Mouse (Mus musculus): ENCODE measurements around the gene Cd300ld5. TPM values are rescaled to one million over a fixed set of nuclear protein-coding genes. Genes with fewer than 3 reads are reported as not detected.
A peak's percentile ranks its signal among the peaks of the same experiment; 100 is the strongest.
"Not testable (repeated sequence)": the region's sequence is repeated elsewhere in the genome, so short reads cannot be mapped to it uniquely, and the experiment has no call there.

The Cd300ld5 gene
- polyA plus RNA-seq, 1 experiment from 2014 or later, result not detected

GRCm38 (mm10) chr11:115071631-115072294 lies 34.2 kb upstream of the Cd300ld5 start:
- WGBS, result 8% methylated on average over 14 of the region's 14 CpGs
- ATAC-seq (ENCODE audit: low FRiP score), result no peak
- H3K4me3 ChIP-seq, result no peak overlapping the region
- H3K9ac ChIP-seq, result 0 out of 2 replicates have a peak overlapping the region, but pooled peaks have one; percentile 23
- H3K4me2 ChIP-seq (replicated peaks), result peak overlapping the region; percentile 45
- no peaks in the 10 kb centered on the region for H3K36me3 ChIP-seq
- H3K27me3 ChIP-seq, result peaks cover 78% of the 10 kb centered on the region
- H3K4me1 ChIP-seq, result peaks cover 18% of the 10 kb centered on the region
- H3K27ac ChIP-seq, result peak overlapping the region; percentile 55
- H3K9me3 ChIP-seq (replicated peaks), result no peaks in the 10 kb centered on the region

DNA sequence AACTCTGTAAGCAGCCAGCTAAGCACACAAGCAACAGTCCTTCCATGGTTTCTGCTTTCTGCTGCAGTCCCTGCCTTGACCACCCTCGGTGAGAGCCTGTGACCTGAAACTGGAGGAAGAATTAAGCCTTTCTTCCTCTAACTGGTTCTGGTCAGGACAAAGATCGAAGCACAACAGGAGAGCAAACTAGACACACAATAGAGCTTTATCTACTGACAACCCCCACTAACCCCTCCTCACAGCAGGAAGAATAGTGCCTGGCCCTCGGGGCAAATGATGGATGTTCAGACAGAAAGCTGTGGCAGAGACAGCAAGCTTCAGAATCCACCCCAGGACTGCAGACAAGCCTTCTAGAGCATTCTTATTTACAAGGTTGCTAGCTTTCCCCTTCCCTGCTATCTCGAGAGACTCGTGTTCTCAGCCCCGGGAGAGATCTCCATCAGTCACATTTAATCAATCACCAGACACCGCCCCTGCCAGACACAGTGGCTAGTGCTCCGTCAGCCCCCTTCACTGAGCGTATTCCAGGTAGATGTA lies 33.5 kb upstream of the Cd300ld5 start:
- ATAC-seq (ENCODE audit: low FRiP score), result no peak; the same call in 1 of the 2 replicates
- Histone ChIP-seq H3K36me3 (no peaks in the 10 kb centered on the region), H3K27me3 (peaks cover 74% of the 10 kb centered on the region), H3K9me3 (replicated peaks) (no peaks in the 10 kb centered on the region), H3K9ac (no peak overlapping the region), H3K27ac (peak overlapping the region; percentile 55), H3K4me2 (replicated peaks) (peak overlapping the region; percentile 45), H3K4me1 (peaks cover 18% of the 10 kb centered on the region), H3K4me3 (no peak overlapping the region)
- 2% methylated on average over 9 of the region's 9 CpGs for WGBS

- Histone ChIP-seq H3K4me3 (no peak overlapping the region), H3K4me1 (peaks cover 13% of the 10 kb centered on the region), H3K4me2 (replicated peaks) (no peak overlapping the region), H3K9me3 (replicated peaks) (no peaks in the 10 kb centered on the region), H3K27ac (no peak overlapping the region), H3K9ac (no peak overlapping the region), H3K36me3 (no peaks in the 10 kb centered on the region), H3K27me3 (peaks cover 58% of the 10 kb centered on the region)
- WGBS, result 74% methylated on average over 6 of the region's 6 CpGs
- no peak for ATAC-seq (ENCODE audit: low FRiP score)
These were observed 29.2 kb upstream of the Cd300ld5 start for GRCm38 (mm10) chr11:115066768-115067167.

- H3K27me3 ChIP-seq, result peaks cover 25% of the 10 kb centered on the region
- no peak within 1 kb of the TSS for H3K27ac ChIP-seq
- no peak within 1 kb of the TSS for H3K4me3 ChIP-seq
- H3K9ac ChIP-seq, result no peak within 1 kb of the TSS
- H3K9me3 ChIP-seq (replicated peaks), result no peaks in the 10 kb centered on the region
- no peak within 1 kb of the TSS for H3K4me2 ChIP-seq (replicated peaks)
- H3K36me3 ChIP-seq, result no peaks in the 10 kb centered on the region
- no peaks in the 10 kb centered on the region for H3K4me1 ChIP-seq
- WGBS, result 28% methylated on average over 5 of the region's 5 CpGs
- ATAC-seq (ENCODE audit: low FRiP score), result no peak
These were observed 24.5 kb upstream of the Cd300ld5 start, which contains the start of gene Cd300e for GRCm38 (mm10) chr11:115062077-115062476. TSS of gene Cd300e (minus strand) at chr11:115062177.

DNA sequence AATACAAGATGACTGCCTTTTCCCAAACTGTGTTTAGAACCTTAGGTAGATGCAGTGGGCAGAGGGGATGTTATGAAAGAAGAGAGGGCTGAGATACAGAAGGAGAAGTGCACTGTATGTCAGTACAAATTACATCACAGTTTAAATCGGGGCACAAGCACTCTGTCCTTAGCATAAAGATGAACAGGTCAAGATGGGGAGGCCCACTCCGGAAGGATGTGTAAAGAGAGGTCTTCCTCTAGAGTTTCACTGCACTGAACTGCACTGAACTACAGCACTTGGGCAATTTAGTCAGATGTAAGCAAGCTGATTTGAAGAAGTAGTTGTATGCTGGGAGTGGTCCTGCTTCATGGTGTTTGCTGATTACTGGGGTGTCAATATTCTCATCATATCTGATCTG lies 22.2 kb upstream of the Cd300ld5 start:
- H3K4me1 ChIP-seq, result no peaks in the 10 kb centered on the region
- H3K27ac ChIP-seq, result no peak overlapping the region
- 86% methylated on average over 2 of the region's 2 CpGs for WGBS
- H3K9ac ChIP-seq, result no peak overlapping the region
- no peak overlapping the region for H3K4me3 ChIP-seq
- ATAC-seq (ENCODE audit: low FRiP score), result no peak
- no peak overlapping the region for H3K4me2 ChIP-seq (replicated peaks)
- peaks cover 7% of the 10 kb centered on the region; the same call in 1 of the 2 replicates for H3K27me3 ChIP-seq
- H3K9me3 ChIP-seq (replicated peaks), result no peaks in the 10 kb centered on the region
- no peaks in the 10 kb centered on the region for H3K36me3 ChIP-seq

- no peak for ATAC-seq (ENCODE audit: low FRiP score)
- 79% methylated on average over 4 of the region's 4 CpGs for WGBS
- peaks cover 5% of the 10 kb centered on the region; the same call in 1 of the 2 replicates for H3K27me3 ChIP-seq
These were observed 21.1 kb upstream of the Cd300ld5 start for GRCm38 (mm10) chr11:115058701-115059100.

DNA sequence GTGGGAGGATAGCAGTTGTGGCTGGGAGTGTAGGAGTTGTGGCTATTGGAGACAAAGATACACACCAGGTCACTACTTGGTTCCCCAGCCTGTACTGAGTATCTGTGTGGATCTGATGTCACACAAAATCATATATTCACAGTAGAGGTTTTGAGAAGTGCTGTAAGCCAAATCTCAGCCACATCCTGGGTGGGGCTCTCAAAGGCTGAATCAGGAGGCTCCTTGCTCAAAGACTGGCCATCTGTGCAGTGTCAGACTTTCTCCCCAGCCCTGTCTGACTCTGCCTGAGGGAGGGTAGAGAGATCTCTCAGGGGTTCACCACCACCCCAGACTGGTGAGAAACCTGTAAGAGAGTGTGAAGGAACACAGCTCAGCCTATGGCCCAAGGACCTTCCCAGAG lies 17.0 kb upstream of the Cd300ld5 start:
- no peak overlapping the region for H3K27ac ChIP-seq
- H3K36me3 ChIP-seq, result no peaks in the 10 kb centered on the region
- no peaks in the 10 kb centered on the region for H3K4me1 ChIP-seq
- H3K4me2 ChIP-seq (replicated peaks), result no peak overlapping the region
- H3K9ac ChIP-seq, result no peak overlapping the region
- no peaks in the 10 kb centered on the region for H3K9me3 ChIP-seq (replicated peaks)
- ATAC-seq (ENCODE audit: low FRiP score), result no peak
- H3K4me3 ChIP-seq, result no peak overlapping the region
- H3K27me3 ChIP-seq, result peaks cover 7% of the 10 kb centered on the region; the same call in 1 of the 2 replicates

More at GRCm38 (mm10) chr11:115058701-115059100, 21.1 kb upstream of the Cd300ld5 start:
- H3K4me3 ChIP-seq, result no peak overlapping the region
- H3K4me1 ChIP-seq, result no peaks in the 10 kb centered on the region
- H3K4me2 ChIP-seq (replicated peaks), result no peak overlapping the region
- H3K36me3 ChIP-seq, result no peaks in the 10 kb centered on the region
- H3K9ac ChIP-seq, result no peak overlapping the region
- H3K27ac ChIP-seq, result no peak overlapping the region
- H3K9me3 ChIP-seq (replicated peaks), result no peaks in the 10 kb centered on the region

- ATAC-seq (ENCODE audit: low FRiP score), result no peak
- H3K27me3 ChIP-seq, result peaks cover 7% of the 10 kb centered on the region; the same call in 1 of the 2 replicates
- 86% methylated on average over 1 of the region's 1 CpGs for whole genome bisulfite sequencing
These were observed 15.4 kb upstream of the Cd300ld5 start for GRCm38 (mm10) chr11:115052991-115053390.

DNA sequence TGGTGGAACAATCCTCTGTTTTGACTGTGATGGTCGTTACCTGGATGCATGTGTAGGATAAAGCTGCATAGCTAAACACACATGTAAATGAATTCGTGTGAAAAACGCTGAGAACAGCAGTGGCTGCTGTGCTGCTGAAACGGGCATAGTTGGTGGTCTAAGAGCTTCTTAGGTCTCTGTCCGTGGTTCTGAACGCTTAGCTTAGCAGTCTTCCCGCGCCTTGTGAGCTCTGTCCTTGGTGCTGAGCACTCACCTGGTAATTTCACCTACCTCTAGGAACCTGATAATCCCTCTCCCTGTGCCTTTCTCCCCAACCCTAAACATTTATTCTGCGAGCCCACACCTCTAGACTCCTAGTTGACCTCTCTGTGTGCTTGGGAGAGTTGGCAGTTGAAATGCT lies 14.6 kb upstream of the Cd300ld5 start:
- ATAC-seq (ENCODE audit: low FRiP score), result no peak
- H3K9ac ChIP-seq, result no peak overlapping the region
- no peaks in the 10 kb centered on the region for H3K9me3 ChIP-seq (replicated peaks)
- no peak overlapping the region for H3K27ac ChIP-seq
- no peak overlapping the region for H3K4me3 ChIP-seq
- peaks cover 7% of the 10 kb centered on the region; the same call in 1 of the 2 replicates for H3K27me3 ChIP-seq
- 2% methylated on average over 9 of the region's 9 CpGs for WGBS
- H3K36me3 ChIP-seq, result no peaks in the 10 kb centered on the region
- H3K4me1 ChIP-seq, result no peaks in the 10 kb centered on the region
- no peak overlapping the region for H3K4me2 ChIP-seq (replicated peaks)

More at GRCm38 (mm10) chr11:115052991-115053390, 15.4 kb upstream of the Cd300ld5 start:
- no peak overlapping the region for H3K9ac ChIP-seq
- H3K4me1 ChIP-seq, result no peaks in the 10 kb centered on the region
- H3K4me3 ChIP-seq, result no peak overlapping the region
- H3K36me3 ChIP-seq, result no peaks in the 10 kb centered on the region
- H3K27ac ChIP-seq, result no peak overlapping the region
- H3K9me3 ChIP-seq (replicated peaks), result no peaks in the 10 kb centered on the region
- no peak overlapping the region for H3K4me2 ChIP-seq (replicated peaks)

DNA sequence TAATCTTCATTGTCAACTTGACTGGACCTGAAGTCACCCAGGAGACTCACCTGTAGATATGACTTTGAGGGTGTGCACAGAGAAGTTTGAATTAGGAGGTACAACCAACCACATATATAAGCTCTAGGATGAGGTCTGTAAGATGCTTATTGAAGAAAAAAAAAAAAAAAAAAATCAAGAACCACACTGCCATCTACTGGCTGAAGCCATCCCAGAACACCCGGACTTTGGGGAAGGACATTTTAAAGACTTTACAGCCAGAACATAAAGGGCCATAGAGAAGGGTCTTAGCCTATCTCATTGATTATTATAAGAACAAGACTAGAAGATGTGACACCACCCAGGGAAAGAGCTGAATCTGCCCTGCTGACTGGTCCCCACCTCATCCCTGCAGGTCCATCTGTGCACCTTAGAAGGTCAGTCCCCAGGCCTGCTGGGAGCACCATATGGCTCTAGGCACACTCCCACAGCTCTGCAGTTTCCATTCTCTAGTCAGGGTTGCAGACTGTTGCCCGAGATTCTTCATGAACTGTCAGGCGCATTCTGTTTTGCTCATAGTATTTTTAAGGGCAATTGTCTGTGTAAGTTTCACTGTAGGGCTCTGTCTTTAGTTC lies 11.8 kb upstream of the Cd300ld5 start:
- 39% methylated on average over 3 of the region's 3 CpGs for WGBS
- no peak overlapping the region for H3K9ac ChIP-seq
- H3K4me1 ChIP-seq, result no peaks in the 10 kb centered on the region
- H3K9me3 ChIP-seq (replicated peaks), result no peaks in the 10 kb centered on the region
- peaks cover 7% of the 10 kb centered on the region; the same call in 1 of the 2 replicates for H3K27me3 ChIP-seq
- no peak for ATAC-seq (ENCODE audit: low FRiP score)
- H3K27ac ChIP-seq, result no peak overlapping the region
- no peak overlapping the region for H3K4me3 ChIP-seq
- H3K36me3 ChIP-seq, result no peaks in the 10 kb centered on the region
- H3K4me2 ChIP-seq (replicated peaks), result no peak overlapping the region

- 80% methylated on average over 2 of the region's 2 CpGs for WGBS
These were observed 10.7 kb upstream of the Cd300ld5 start, which contains the start of gene Cd300ld3 for GRCm38 (mm10) chr11:115048259-115048658. TSS of gene Cd300ld3 (minus strand) at chr11:115048409.

GRCm38 (mm10) chr11:115026912-115027311 lies 10.7 kb downstream of the Cd300ld5 start, which contains the start of gene Cd300ld4:
TSS of gene Cd300ld4 (minus strand) at chr11:115027012.
- H3K4me2 ChIP-seq (replicated peaks); ATAC-seq (ENCODE audit: low FRiP score); H3K27ac ChIP-seq; H3K4me3 ChIP-seq; H3K9me3 ChIP-seq (replicated peaks); H3K4me1 ChIP-seq; H3K36me3 ChIP-seq; H3K27me3 ChIP-seq; H3K9ac ChIP-seq: not testable (repeated sequence)
- no CpG with 5 or more reads among the region's 6 CpGs for WGBS

More at GRCm38 (mm10) chr11:115048259-115048658, 10.7 kb upstream of the Cd300ld5 start, which contains the start of gene Cd300ld3:
- no peak within 1 kb of the TSS for H3K4me2 ChIP-seq (replicated peaks)
- H3K9me3 ChIP-seq (replicated peaks), result no peaks in the 10 kb centered on the region
- H3K9ac ChIP-seq, result no peak within 1 kb of the TSS
- H3K27me3 ChIP-seq, result peaks cover 7% of the 10 kb centered on the region; the same call in 1 of the 2 replicates
- H3K36me3 ChIP-seq, result no peaks in the 10 kb centered on the region
- ATAC-seq (ENCODE audit: low FRiP score), result no peak
- no peaks in the 10 kb centered on the region for H3K4me1 ChIP-seq
- H3K4me3 ChIP-seq, result no peak within 1 kb of the TSS
- H3K27ac ChIP-seq, result no peak within 1 kb of the TSS

All from hindbrain, embryonic 12.5 days (tissue).